Mouse (Mus musculus) liver, adult 2 months (tissue): Measurements from ENCODE around the gene St6galnac3.

Experiments used
- CTCF ChIP-seq: fragments of 200-500 bp; IDR thresholded peaks from 2 replicates; pipeline ENCODE4 v1.5.1; 2011; ENCODE audit warnings: low read depth, low read length, control low read depth
- POLR2A ChIP-seq: fragments of 200-500 bp; IDR thresholded peaks from 2 replicates; pipeline ENCODE4 v1.6.1; 2011; ENCODE audit warnings: low read length, control low read depth; ENCODE audit not compliant: insufficient read depth; ENCODE audit errors: extremely low read depth

GRCm38 (mm10) chr3:153396375-153397068, 328.5 kb downstream of the St6galnac3 start:
- TF ChIP-seq CTCF = no peak
- TF ChIP-seq POLR2A = no peak
